10 mouse cellular contexts compared by ENCODE assay signal in genomic region chr7:30678263-30678975, GRCm38 (mm10). TPM values are rescaled to one million over a fixed set of nuclear protein-coding genes. Genes with fewer than 3 reads are reported as not detected.
DNase-seq lines count a peak whose midpoint lies in the region.
"Had no signal": no experiment of that assay in that cellular context is flagged by ENCODE, and none has a peak within 500 bp of the region (broad histone marks: within the 10 kb centered on the region; RNA-seq: fewer than 3 reads in every experiment).

No protein-coding gene starts in this region.

- DNase-seq in cerebellum, adult 8-10 months: peak; percentile 28
- no peak for DNase-seq in cerebellum, adult 9-10 months
- DNase-seq in layer of hippocampus, adult 11-12 months (ENCODE audit: low spot score): peak; percentile 9
- DNase-seq in layer of hippocampus, adult 9-10 months (ENCODE audit: low spot score): no peak
- peak; percentile 82 for DNase-seq in 3T3-L1 (ENCODE audit: low read depth, low spot score)
- peak; percentile 88 for DNase-seq in adrenal gland, postnatal 25 days
- no peak for DNase-seq in spleen, postnatal 14 days (ENCODE audit: low spot score in 2 of 2)
- no peak for DNase-seq in thymus, postnatal 36 days
- DNase-seq: thymus, adult 2 months had no signal

RNA-seq across cellular contexts. Expression of gene Pmis2, which starts 7.0 kb away (rescaled TPM):
- not detected in 2 replicates for total RNA-seq in adrenal gland, postnatal 25 days (2021)
- total RNA-seq: neutrophil, adult 5-6 weeks had no signal

RNA-seq across cellular contexts. Expression of gene Haus5, which starts 13.6 kb away (rescaled TPM):
- total RNA-seq in adrenal gland, postnatal 25 days (2021): 12.6 and 13.5 TPM in 2 replicates

RNA-seq across cellular contexts. Expression of gene 2200002J24Rik, which starts 20.3 kb away (rescaled TPM):
- total RNA-seq in adrenal gland, postnatal 25 days (2021): 5.5 and 11.1 TPM in 2 replicates
- total RNA-seq: neutrophil, adult 5-6 weeks had no signal

RNA-seq across cellular contexts. Expression of gene Rbm42, which starts 28.3 kb away (rescaled TPM):
- 78.4 and 87.5 TPM in 2 replicates for total RNA-seq in adrenal gland, postnatal 25 days (2021)

RNA-seq across cellular contexts. Expression of gene Atp4a, which starts 33.6 kb away (rescaled TPM):
- total RNA-seq in adrenal gland, postnatal 25 days (2021): 3.6 and 3.8 TPM in 2 replicates

Comparison
In these comparisons a context has a peak if more than half of its experiments do, and no peak if none do; other contexts are left out.
1. DNase-seq: peak in cerebellum, adult 8-10 months (single experiment), layer of hippocampus, adult 11-12 months (single experiment), 3T3-L1 (single experiment) and adrenal gland, postnatal 25 days (single experiment); none in cerebellum, adult 9-10 months (single experiment), layer of hippocampus, adult 9-10 months (single experiment), spleen, postnatal 14 days (0 of 2) and thymus, postnatal 36 days (0 of 2).